Mouse (Mus musculus) left cerebral cortex, postnatal 25 days (tissue): Measurements from ENCODE around the gene Myh9. TPM values are rescaled to one million over a fixed set of nuclear protein-coding genes. Genes with fewer than 3 reads are reported as not detected.
A peak's percentile ranks its signal among the peaks of the same experiment; 100 is the strongest.

Source experiments
- DNase-seq, 2 experiments: peaks; one replicate each; pipeline ENCODE4 v3.0.0; 2022; ENCODE audit warnings: low spot score in 2 of 2, mixed read lengths in 1 of 2
- intact Hi-C: fragments of 180-260 bp; cut with DNase I; formaldehyde crosslinking; loops from one replicate; pipeline ENCODE4 v1.15.1; 2025
- total RNA-seq, 2 experiments: library from RNA; stranded (reverse); gene quantifications; 2 replicates each; pipeline ENCODE4 v1.2.3; 2021

Myh9 gene
- 10 to 100 TPM; 69.9 to 75.5 TPM for total RNA-seq

- intact Hi-C loops: loop anchor here (5.0 kb wide), 2 partner anchors 40 to 60 kb away; no protein-coding TSS in a partner anchor
- peak; percentile 100 for DNase-seq
These were observed at the start of gene Myh9 for GRCm38 (mm10) chr15:77842047-77842843. TSS of gene Myh9 (minus strand) at chr15:77842175.

- intact Hi-C loops: no loop called here
- DNase-seq: no peak
These were observed 49.8 kb upstream of the Myh9 start for GRCm38 (mm10) chr15:77891766-77892165.

GRCm38 (mm10) chr15:77889761-77890422 is 47.9 kb upstream of the Myh9 start:
- no peak for DNase-seq
- intact Hi-C loops: no loop called here

- peak in 1 of 2 experiments; percentile 24 for DNase-seq
- intact Hi-C loops: no loop called here
These were observed 46.3 kb upstream of the Myh9 start for GRCm38 (mm10) chr15:77888286-77888685.

GRCm38 (mm10) chr15:77887093-77887488 is 45.1 kb upstream of the Myh9 start:
- peak in 1 of 2 experiments; percentile 77 for DNase-seq
- intact Hi-C loops: no loop called here

- intact Hi-C loops: no loop called here
- no peak for DNase-seq
These were observed 44.6 kb upstream of the Myh9 start for GRCm38 (mm10) chr15:77886369-77887092.

- DNase-seq: no peak
- intact Hi-C loops: no loop called here
These were observed 44.0 kb upstream of the Myh9 start for GRCm38 (mm10) chr15:77885945-77886344.

- intact Hi-C loops: no loop called here
- no peak for DNase-seq
These were observed 43.2 kb upstream of the Myh9 start for GRCm38 (mm10) chr15:77885159-77885558.

- no peak for DNase-seq
- intact Hi-C loops: no loop called here
These were observed 41.7 kb upstream of the Myh9 start for GRCm38 (mm10) chr15:77883697-77884010.

GRCm38 (mm10) chr15:77882797-77883696 is 41.1 kb upstream of the Myh9 start:
- no peak for DNase-seq
- intact Hi-C loops: no loop called here

- intact Hi-C loops: no loop called here
These were observed 40.3 kb upstream of the Myh9 start for GRCm38 (mm10) chr15:77882297-77882696.

GRCm38 (mm10) chr15:77881698-77882097 is 39.7 kb upstream of the Myh9 start:
- intact Hi-C loops: loop anchor here (2.0 kb wide), 1 partner anchor 37 kb away; no protein-coding TSS in a partner anchor
- DNase-seq: no peak

More at GRCm38 (mm10) chr15:77882297-77882696, 40.3 kb upstream of the Myh9 start:
- no peak for DNase-seq

GRCm38 (mm10) chr15:77880738-77881137 is 38.8 kb upstream of the Myh9 start:
- intact Hi-C loops: loop anchor here (2.0 kb wide), 1 partner anchor 38 kb away; no protein-coding TSS in a partner anchor
- DNase-seq: no peak

- DNase-seq: no peak
- intact Hi-C loops: loop anchor here (2.0 kb wide), 1 partner anchor 39 kb away; no protein-coding TSS in a partner anchor
These were observed 37.8 kb upstream of the Myh9 start for GRCm38 (mm10) chr15:77879756-77880155.

- no peak for DNase-seq
- intact Hi-C loops: no loop called here
These were observed 35.2 kb upstream of the Myh9 start for GRCm38 (mm10) chr15:77877209-77877608.

- no peak for DNase-seq
- intact Hi-C loops: no loop called here
These were observed 34.7 kb upstream of the Myh9 start for GRCm38 (mm10) chr15:77876716-77877115.

- intact Hi-C loops: no loop called here
- DNase-seq: no peak
These were observed 34.0 kb upstream of the Myh9 start for GRCm38 (mm10) chr15:77875953-77876352.

- intact Hi-C loops: no loop called here
- DNase-seq: no peak
These were observed 32.8 kb upstream of the Myh9 start for GRCm38 (mm10) chr15:77874807-77875206.

GRCm38 (mm10) chr15:77874310-77874709 is 32.3 kb upstream of the Myh9 start:
- DNase-seq: no peak
- intact Hi-C loops: no loop called here
